Mouse (Mus musculus) ES-Bruce4 (cell line): ENCODE results near the gene Oxct2a.

ENCODE experiments used
- CTCF ChIP-seq: IDR thresholded peaks from one replicate; pipeline ENCODE4 v1.8.1; 2011; ENCODE audit warnings: low read depth, low read length
- EP300 ChIP-seq: IDR thresholded peaks from 2 replicates; pipeline ENCODE4 v1.6.1; 2011; ENCODE audit warnings: low read depth, low read length; ENCODE audit not compliant: insufficient read depth
- POLR2A ChIP-seq: IDR thresholded peaks from one replicate; pipeline ENCODE4 v1.8.1; 2011; ENCODE audit warnings: low read length; ENCODE audit not compliant: insufficient read depth

DNA sequence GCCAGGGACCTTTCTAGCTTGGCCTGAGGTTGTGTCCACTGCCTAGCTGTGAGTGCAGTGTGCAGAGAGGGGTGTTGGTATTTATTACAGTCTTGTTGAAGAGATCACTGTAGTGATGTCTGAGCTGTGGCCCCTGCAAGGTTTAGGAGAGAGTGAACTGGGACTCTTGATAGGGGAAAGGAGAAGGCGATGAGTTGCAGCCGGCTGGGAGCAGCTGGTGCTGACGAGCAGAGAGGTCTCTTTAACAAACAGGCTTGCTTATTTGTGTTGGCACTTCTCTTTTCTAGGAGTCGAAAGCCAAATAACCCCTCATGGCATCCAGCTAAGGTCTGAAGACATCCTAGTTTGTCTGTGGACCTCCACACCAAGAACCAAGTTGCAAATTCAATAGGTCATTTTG lies 25.2 kb downstream of the Oxct2a start:
- TF ChIP-seq POLR2A: no peak
- no peak for TF ChIP-seq EP300
- TF ChIP-seq CTCF: no peak
